In genomic region chr11:102291051-102291535, GRCm38 (mm10) we compare ENCODE assay signal across 20 mouse cellular contexts. TPM values are rescaled to one million over a fixed set of nuclear protein-coding genes. Genes with fewer than 3 reads are reported as not detected.
DNase-seq lines count a peak whose midpoint lies in the region; ATAC-seq and TF ChIP-seq lines count a peak whose summit lies in the region.
"Had no signal": no experiment of that assay in that cellular context is flagged by ENCODE, and none has a peak within 500 bp of the region (broad histone marks: within the 10 kb centered on the region; RNA-seq: fewer than 3 reads in every experiment).

No protein-coding gene starts in this region.

- no peak overlapping the region for H3K27ac ChIP-seq in heart, embryonic 11.5 days (ENCODE audit: low read depth, low read length)
- H3K27ac ChIP-seq in liver, embryonic 12.5 days = peak overlapping the region; percentile 2; the same call in 1 of the 2 replicates
- no peak overlapping the region for H3K27ac ChIP-seq in liver, embryonic 11.5 days (ENCODE audit: low read depth, low read length)
- H3K27ac ChIP-seq: kidney, postnatal 0 days; limb, embryonic 15.5 days had no signal

- H3K4me2 ChIP-seq in heart, embryonic 11.5 days = no peak overlapping the region
- H3K4me2 ChIP-seq in liver, embryonic 12.5 days = no peak overlapping the region
- H3K4me2 ChIP-seq in liver, embryonic 11.5 days = no peak overlapping the region
- H3K4me2 ChIP-seq: limb, embryonic 15.5 days had no signal

- 82% methylated on average over 11 of the region's 11 CpGs for WGBS in heart, embryonic 11.5 days (ENCODE audit: insufficient replicate concordance)
- WGBS in liver, embryonic 12.5 days (ENCODE audit: insufficient replicate concordance) = 85% methylated on average over 11 of the region's 11 CpGs
- WGBS in liver, embryonic 11.5 days = 87% methylated on average over 11 of the region's 11 CpGs

- H3K9ac ChIP-seq in heart, embryonic 11.5 days (ENCODE audit: low read depth, low read length) = 0 out of 2 replicates have a peak overlapping the region, but pooled peaks have one; percentile 16
- H3K9ac ChIP-seq in liver, embryonic 12.5 days = no peak overlapping the region
- H3K9ac ChIP-seq in liver, embryonic 11.5 days (ENCODE audit: low read depth, low read length) = no peak overlapping the region
- H3K9ac ChIP-seq: limb, embryonic 15.5 days; liver, postnatal 0 days had no signal

- no peak for TF ChIP-seq CTCF in G1E (IDR thresholded peaks at IDR 0.05; ENCODE audit: low read depth, low read length)

- no peaks in the 10 kb centered on the region for H3K9me3 ChIP-seq in heart, embryonic 11.5 days (replicated peaks; ENCODE audit: control insufficient read depth, low read length)
- no peaks in the 10 kb centered on the region for H3K9me3 ChIP-seq in liver, embryonic 12.5 days (replicated peaks)
- no peaks in the 10 kb centered on the region for H3K9me3 ChIP-seq in liver, embryonic 11.5 days (ENCODE audit: control insufficient read depth, low read length)
- no peaks in the 10 kb centered on the region for H3K9me3 ChIP-seq in G1E (replicated peaks)
- H3K9me3 ChIP-seq: limb, embryonic 15.5 days had no signal

- no peak for ATAC-seq in heart, embryonic 11.5 days (replicated peaks; ENCODE audit: insufficient number of reproducible peaks, low FRiP score, low TSS enrichment)
- no peak for ATAC-seq in liver, embryonic 12.5 days
- no peak for ATAC-seq in liver, embryonic 11.5 days (replicated peaks; ENCODE audit: low FRiP score)
- no peak for ATAC-seq in G1E (ENCODE audit: extremely low read depth, insufficient number of reproducible peaks, low FRiP score, poor library complexity, severe bottlenecking)
- ATAC-seq: CD4-positive, CD25-positive, alpha-beta regulatory T cell, adult 4 months; forebrain, embryonic 16.5 days; liver, postnatal 0 days had no signal

- DNase-seq in cerebellum, adult 11-12 months = peak; percentile 52
- no peak for DNase-seq in cerebellum, postnatal 10 days
- DNase-seq in heart, adult 9 months (ENCODE audit: low spot score in 2 of 2) = no peak
- no peak for DNase-seq in liver, embryonic 11.5 days (ENCODE audit: low spot score)
- no peak for DNase-seq in G1E (ENCODE audit: low spot score)
- no peak for DNase-seq in T-cell, adult 2 months (ENCODE audit: low spot score)
- DNase-seq: cerebellum, postnatal 14 days; gastrocnemius, postnatal 25 days; heart, postnatal 14 days; kidney, adult 18-20 months; liver, postnatal 0 days; lung, postnatal 14 days; right cerebral cortex, adult 18-20 months; thymus, postnatal 36 days had no signal

- no peak overlapping the region for H3K4me3 ChIP-seq in heart, embryonic 11.5 days (ENCODE audit: low read depth, low read length)
- no peak overlapping the region for H3K4me3 ChIP-seq in liver, embryonic 12.5 days
- no peak overlapping the region for H3K4me3 ChIP-seq in liver, embryonic 11.5 days (ENCODE audit: low read depth, low read length)
- H3K4me3 ChIP-seq in G1E (ENCODE audit: low read depth, low read length) = peak overlapping the region; percentile 1; the same call in 1 of the 2 replicates
- H3K4me3 ChIP-seq: limb, embryonic 15.5 days had no signal

- H3K27me3 ChIP-seq in heart, embryonic 11.5 days (ENCODE audit: control insufficient read depth, insufficient read depth, low read length) = no peaks in the 10 kb centered on the region
- H3K27me3 ChIP-seq in liver, embryonic 12.5 days (replicated peaks) = no peaks in the 10 kb centered on the region
- H3K27me3 ChIP-seq in liver, embryonic 11.5 days (replicated peaks; ENCODE audit: control insufficient read depth, insufficient read depth, low read length) = no peaks in the 10 kb centered on the region
- no peaks in the 10 kb centered on the region for H3K27me3 ChIP-seq in G1E (ENCODE audit: insufficient read depth, low read length)
- H3K27me3 ChIP-seq: limb, embryonic 15.5 days had no signal

- H3K4me1 ChIP-seq in heart, embryonic 11.5 days (ENCODE audit: control insufficient read depth, insufficient read depth, low read length) = peaks cover 12% of the 10 kb centered on the region
- H3K4me1 ChIP-seq in liver, embryonic 12.5 days = peaks cover 63% of the 10 kb centered on the region
- peaks cover 18% of the 10 kb centered on the region for H3K4me1 ChIP-seq in liver, embryonic 11.5 days (replicated peaks; ENCODE audit: control insufficient read depth, insufficient read depth, low read length)
- H3K4me1 ChIP-seq in G1E (ENCODE audit: insufficient read depth, low read depth, low read length) = peaks cover 66% of the 10 kb centered on the region

- H3K36me3 ChIP-seq in heart, embryonic 11.5 days (ENCODE audit: control insufficient read depth, insufficient read depth, low read length) = peaks cover 34% of the 10 kb centered on the region
- peaks cover 79% of the 10 kb centered on the region for H3K36me3 ChIP-seq in liver, embryonic 12.5 days
- peaks cover 43% of the 10 kb centered on the region for H3K36me3 ChIP-seq in liver, embryonic 11.5 days (ENCODE audit: control insufficient read depth, insufficient read depth, low read length)
- H3K36me3 ChIP-seq in G1E (replicated peaks) = peaks cover 91% of the 10 kb centered on the region

RNA-seq across cellular contexts. Expression of gene Atxn7l3, which starts 5.3 kb away (rescaled TPM):
- 9.9 and 12.0 TPM in 2 replicates for polyA plus RNA-seq in heart, embryonic 11.5 days (2014; fragmentation: Nextera tagmentation; extraction: Ambion mirVana)
- 7.3 and 7.5 TPM in 2 replicates for polyA plus RNA-seq in liver, embryonic 12.5 days (2016; fragmentation: Nextera tagmentation; extraction: Ambion mirVana)
- 11.4 and 14.7 TPM in 2 replicates for polyA plus RNA-seq in liver, embryonic 11.5 days (2014; fragmentation: Nextera tagmentation; extraction: Ambion mirVana)
- 24.4 and 29.9 TPM in 2 replicates for total RNA-seq in G1E (2014; fragmentation: Nextera tagmentation)
- 24.0 and 24.7 TPM in 2 replicates for total RNA-seq in G1E (2017)
- 60.0 and 65.2 TPM in 2 replicates for polyA plus RNA-seq in G1E (2012)

RNA-seq across cellular contexts. Expression of gene Tmub2, which starts 6.4 kb away (rescaled TPM):
- 40.1 and 40.5 TPM in 2 replicates for polyA plus RNA-seq in heart, embryonic 11.5 days (2014; fragmentation: Nextera tagmentation; extraction: Ambion mirVana)
- polyA plus RNA-seq in liver, embryonic 12.5 days (2016; fragmentation: Nextera tagmentation; extraction: Ambion mirVana) = 28.4 and 28.9 TPM in 2 replicates
- polyA plus RNA-seq in liver, embryonic 11.5 days (2014; fragmentation: Nextera tagmentation; extraction: Ambion mirVana) = 41.6 and 44.8 TPM in 2 replicates
- 17.9 and 24.4 TPM in 2 replicates for total RNA-seq in G1E (2014; fragmentation: Nextera tagmentation)
- 30.3 and 32.4 TPM in 2 replicates for total RNA-seq in G1E (2017)
- polyA plus RNA-seq in G1E (2012) = 27.2 and 27.6 TPM in 2 replicates

RNA-seq across cellular contexts. Expression of gene Asb16, which starts 22.6 kb away (rescaled TPM):
- polyA plus RNA-seq in heart, embryonic 11.5 days (2014; fragmentation: Nextera tagmentation; extraction: Ambion mirVana) = 0.23 TPM in 1 of 2 replicates, not detected in the other
- 0.05 TPM in 1 of 2 replicates, not detected in the other for polyA plus RNA-seq in liver, embryonic 12.5 days (2016; fragmentation: Nextera tagmentation; extraction: Ambion mirVana)
- 0.05 and 0.12 TPM in 2 replicates for polyA plus RNA-seq in liver, embryonic 11.5 days (2014; fragmentation: Nextera tagmentation; extraction: Ambion mirVana)
- total RNA-seq in G1E (2014; fragmentation: Nextera tagmentation) (not detected in 2 replicates), G1E (2017) (0.05 TPM in 1 of 2 replicates, not detected in the other)
- polyA plus RNA-seq in G1E (2012) = not detected in 2 replicates
- polyA plus RNA-seq: CD4-positive, CD25-positive, alpha-beta regulatory T cell, adult 4 months; forebrain, embryonic 16.5 days; kidney, postnatal 0 days; liver, postnatal 0 days had no signal

RNA-seq across cellular contexts. Expression of gene Ubtf, which starts 28.4 kb away (rescaled TPM):
- 52.4 and 56.4 TPM in 2 replicates for polyA plus RNA-seq in heart, embryonic 11.5 days (2014; fragmentation: Nextera tagmentation; extraction: Ambion mirVana)
- 97.2 and 98.8 TPM in 2 replicates for polyA plus RNA-seq in liver, embryonic 12.5 days (2016; fragmentation: Nextera tagmentation; extraction: Ambion mirVana)
- polyA plus RNA-seq in liver, embryonic 11.5 days (2014; fragmentation: Nextera tagmentation; extraction: Ambion mirVana) = 104 and 108 TPM in 2 replicates
- 69.7 and 74.7 TPM in 2 replicates for total RNA-seq in G1E (2014; fragmentation: Nextera tagmentation)
- 133 and 151 TPM in 2 replicates for total RNA-seq in G1E (2017)
- polyA plus RNA-seq in G1E (2012) = 179 and 180 TPM in 2 replicates

RNA-seq across cellular contexts. Expression of gene BC030867, which starts 42.4 kb away (rescaled TPM):
- 12.7 and 13.2 TPM in 2 replicates for polyA plus RNA-seq in heart, embryonic 11.5 days (2014; fragmentation: Nextera tagmentation; extraction: Ambion mirVana)
- polyA plus RNA-seq in liver, embryonic 12.5 days (2016; fragmentation: Nextera tagmentation; extraction: Ambion mirVana) = 19.5 and 19.7 TPM in 2 replicates
- 28.2 and 29.4 TPM in 2 replicates for polyA plus RNA-seq in liver, embryonic 11.5 days (2014; fragmentation: Nextera tagmentation; extraction: Ambion mirVana)
- total RNA-seq in G1E (2014; fragmentation: Nextera tagmentation) = 42.5 and 45.0 TPM in 2 replicates
- 4.9 and 5.7 TPM in 2 replicates for total RNA-seq in G1E (2017)
- polyA plus RNA-seq in G1E (2012) = 5.4 and 10.1 TPM in 2 replicates
- total RNA-seq: gastrocnemius, postnatal 25 days had no signal
